Mouse (Mus musculus) splenic B cell, adult 2 months (primary cell): ENCODE measurements around the gene AI413582.

ENCODE experiments used
- DNase-seq: peaks from one replicate; pipeline ENCODE4 v3.0.0-alpha.2; 2011; ENCODE audit warnings: low read depth, low spot score
- H3K27me3 ChIP-seq: 2 replicates; pipeline ENCODE4 v1.6.1; 2012; ENCODE audit warnings: mild to moderate bottlenecking, low read length, moderate library complexity, mixed read lengths; ENCODE audit not compliant: control insufficient read depth, poor library complexity, insufficient read depth, severe bottlenecking
- H3K36me3 ChIP-seq: 2 replicates; pipeline ENCODE4 v1.6.1; 2012; ENCODE audit warnings: mild to moderate bottlenecking, low read length, moderate library complexity, mixed read lengths; ENCODE audit not compliant: control insufficient read depth, poor library complexity, insufficient read depth, severe bottlenecking

AI413582 gene

GRCm38 (mm10) chr17:27554062-27554960 lies 11.2 kb downstream of the AI413582 start:
- no peaks in the 10 kb centered on the region for H3K36me3 ChIP-seq
- no peak for DNase-seq

DNA sequence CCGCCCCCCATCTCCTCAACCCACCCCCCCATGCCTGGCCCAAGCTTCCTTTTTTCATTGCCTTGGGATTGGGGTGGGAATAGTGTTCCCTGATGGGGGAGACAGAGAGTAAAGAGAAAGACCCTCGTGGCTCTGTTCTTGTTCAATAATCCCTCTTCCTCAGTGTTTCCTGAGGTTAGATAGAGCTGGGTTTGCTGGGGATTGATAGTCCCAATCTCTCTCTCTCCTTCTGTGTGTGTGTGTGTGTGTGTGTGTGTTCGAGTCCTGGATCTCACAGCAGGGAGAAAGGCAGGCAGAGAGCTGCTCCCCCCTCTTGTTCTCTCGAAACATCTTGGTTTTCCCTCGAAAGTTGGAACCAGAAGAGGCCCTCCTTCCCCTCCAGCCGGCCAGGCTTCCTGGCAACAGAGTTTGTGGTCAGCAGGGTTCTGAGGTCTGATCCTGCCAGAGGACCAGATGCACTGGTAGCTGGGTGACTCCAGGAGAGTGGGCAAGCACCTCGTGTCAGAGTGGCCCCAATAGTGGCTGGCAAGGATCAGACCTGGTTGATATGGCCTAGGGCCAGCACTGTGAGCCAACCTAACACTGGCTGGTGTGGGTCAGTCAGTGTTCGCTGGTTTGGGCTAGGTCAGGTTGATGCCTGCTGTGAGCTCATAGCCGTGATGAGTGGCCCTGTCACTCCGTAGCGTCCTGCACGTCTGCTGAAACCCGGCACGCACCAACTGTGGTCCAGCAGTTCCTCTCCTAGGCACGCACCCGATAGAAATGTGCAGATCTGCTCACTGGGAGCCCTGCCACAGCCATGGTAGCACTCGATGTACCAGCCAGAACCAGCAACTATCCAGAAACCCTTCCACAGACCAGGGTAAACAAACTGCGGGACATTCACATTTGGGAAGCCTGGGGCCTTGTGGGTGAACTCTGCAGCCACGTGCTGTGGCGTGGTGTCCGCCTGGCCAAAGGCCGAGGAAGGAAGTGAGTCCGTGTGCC lies 13.0 kb downstream of the AI413582 start:
- Histone ChIP-seq H3K36me3 (no peaks in the 10 kb centered on the region), H3K27me3 (no peaks in the 10 kb centered on the region)
- no peak for DNase-seq

More at GRCm38 (mm10) chr17:27554062-27554960, 11.2 kb downstream of the AI413582 start:
- H3K27me3 ChIP-seq = no peaks in the 10 kb centered on the region

GRCm38 (mm10) chr17:27551393-27551940 lies 14.1 kb downstream of the AI413582 start:
- no peaks in the 10 kb centered on the region for H3K27me3 ChIP-seq
- H3K36me3 ChIP-seq = no peaks in the 10 kb centered on the region
- peak; percentile 60 for DNase-seq

- DNase-seq = no peak
- Histone ChIP-seq H3K27me3 (no peaks in the 10 kb centered on the region), H3K36me3 (no peaks in the 10 kb centered on the region)
Measured at GRCm38 (mm10) chr17:27549234-27549633, 16.3 kb downstream of the AI413582 start.

- H3K36me3 ChIP-seq = no peaks in the 10 kb centered on the region
- H3K27me3 ChIP-seq = no peaks in the 10 kb centered on the region
- no peak for DNase-seq
Measured at GRCm38 (mm10) chr17:27547253-27547868, 18.2 kb downstream of the AI413582 start.

GRCm38 (mm10) chr17:27546574-27547085 lies 18.9 kb downstream of the AI413582 start:
- no peak for DNase-seq
- no peaks in the 10 kb centered on the region for H3K27me3 ChIP-seq
- no peaks in the 10 kb centered on the region for H3K36me3 ChIP-seq

DNA sequence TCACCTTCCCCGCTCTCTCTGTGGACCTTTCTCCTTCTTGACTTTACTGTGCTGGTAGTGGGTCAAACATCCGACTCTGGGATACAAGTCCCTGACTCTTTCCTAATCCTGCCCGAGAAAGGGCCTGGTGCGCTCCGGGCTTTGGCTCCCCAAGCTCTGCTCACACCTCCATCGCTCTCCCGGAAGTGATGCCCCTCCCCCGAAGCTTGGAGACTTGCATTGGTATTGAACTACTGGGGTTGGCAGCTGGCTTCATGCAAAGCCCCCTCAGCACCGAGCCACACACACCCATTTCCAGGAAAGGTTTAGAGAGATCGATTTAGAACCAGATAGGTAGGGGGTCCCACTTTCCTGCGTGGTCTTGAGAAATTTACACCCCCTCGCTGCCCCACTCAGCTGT lies 19.6 kb downstream of the AI413582 start:
- Histone ChIP-seq H3K27me3 (no peaks in the 10 kb centered on the region), H3K36me3 (no peaks in the 10 kb centered on the region)
- DNase-seq = no peak

- DNase-seq = no peak
- no peaks in the 10 kb centered on the region for H3K27me3 ChIP-seq
- no peaks in the 10 kb centered on the region for H3K36me3 ChIP-seq
Measured at GRCm38 (mm10) chr17:27544551-27544950, 21.0 kb downstream of the AI413582 start.

GRCm38 (mm10) chr17:27541984-27542383 lies 23.6 kb downstream of the AI413582 start:
- Histone ChIP-seq H3K27me3 (no peaks in the 10 kb centered on the region), H3K36me3 (no peaks in the 10 kb centered on the region)
- DNase-seq = no peak

GRCm38 (mm10) chr17:27541261-27541660 lies 24.3 kb downstream of the AI413582 start:
- H3K27me3 ChIP-seq = no peaks in the 10 kb centered on the region
- H3K36me3 ChIP-seq = no peaks in the 10 kb centered on the region
- DNase-seq = no peak

- Histone ChIP-seq H3K36me3 (no peaks in the 10 kb centered on the region), H3K27me3 (no peaks in the 10 kb centered on the region)
- DNase-seq = peak; percentile 92
Measured at GRCm38 (mm10) chr17:27534718-27535117, 30.8 kb downstream of the AI413582 start.

DNA sequence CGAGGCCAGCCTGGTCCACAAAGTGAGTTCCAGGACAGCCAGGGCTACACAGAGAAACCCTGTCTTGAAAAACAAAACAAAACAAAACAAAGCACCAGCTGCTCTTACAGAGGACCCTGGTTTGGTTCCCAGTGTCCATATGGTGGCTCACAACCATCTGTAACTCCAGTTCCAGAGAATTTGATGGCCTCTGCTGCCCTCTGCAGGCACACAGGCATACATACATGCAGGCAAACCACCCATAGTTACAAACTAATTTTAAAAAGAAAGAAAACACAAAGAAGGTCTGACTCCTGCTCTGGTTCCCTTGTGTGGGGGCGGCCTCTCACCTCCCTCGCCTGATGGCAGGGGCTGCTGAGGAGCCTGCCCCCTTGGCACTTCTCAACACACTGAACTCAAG lies 32.2 kb downstream of the AI413582 start:
- DNase-seq = peak; percentile 48
- Histone ChIP-seq H3K27me3 (no peaks in the 10 kb centered on the region), H3K36me3 (no peaks in the 10 kb centered on the region)

GRCm38 (mm10) chr17:27532095-27532494 lies 33.5 kb downstream of the AI413582 start:
- Histone ChIP-seq H3K36me3 (no peaks in the 10 kb centered on the region), H3K27me3 (no peaks in the 10 kb centered on the region)
- DNase-seq = no peak

DNA sequence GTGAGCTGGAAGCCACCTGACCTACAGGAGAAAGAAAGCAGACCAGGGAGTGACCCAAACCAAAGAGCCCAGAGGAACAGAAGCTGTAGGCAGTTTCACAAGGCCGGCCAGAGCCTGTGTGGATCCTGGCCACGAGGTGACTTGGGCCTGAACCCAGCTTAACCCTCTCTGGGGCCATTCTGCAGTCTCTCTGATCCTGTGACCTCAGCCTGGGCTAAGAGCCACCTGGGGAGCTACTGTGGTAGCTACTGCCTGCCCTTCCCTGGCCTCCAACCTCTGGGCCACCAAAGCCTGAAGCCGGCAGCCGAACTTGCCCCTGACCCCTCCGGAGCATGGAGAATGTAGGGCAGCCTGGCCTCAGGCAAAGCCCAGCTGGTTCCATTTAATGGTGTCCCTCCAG lies 36.8 kb downstream of the AI413582 start:
- Histone ChIP-seq H3K27me3 (no peaks in the 10 kb centered on the region), H3K36me3 (no peaks in the 10 kb centered on the region)
- DNase-seq = no peak
